Mouse (Mus musculus) brain, embryonic 14.5 days (tissue): Measurements from ENCODE around the gene Hoxc4. TPM values are rescaled to one million over a fixed set of nuclear protein-coding genes. Genes with fewer than 3 reads are reported as not detected.

Source experiments
- DNase-seq: peaks from one replicate; pipeline ENCODE4 v3.0.0-alpha.2; 2011; ENCODE audit warnings: low read depth
- CTCF ChIP-seq: fragments of 200-500 bp; IDR thresholded peaks from 2 replicates; pipeline ENCODE4 v1.5.1; 2012; ENCODE audit warnings: inconsistent platforms, mild to moderate bottlenecking, moderate library complexity, borderline replicate concordance; ENCODE audit not compliant: insufficient read depth, insufficient read length; ENCODE audit errors: extremely low read depth
- POLR2A ChIP-seq: fragments of 200-500 bp; IDR thresholded peaks from 2 replicates; pipeline ENCODE4 v1.6.1; 2012; ENCODE audit warnings: mild to moderate bottlenecking, inconsistent platforms, borderline replicate concordance; ENCODE audit not compliant: poor library complexity, insufficient read depth, insufficient read length, severe bottlenecking; ENCODE audit errors: extremely low read depth
- polyA plus RNA-seq: library from polyadenylated mRNA; depleted of rRNA; stranded (reverse); fragments of >200 nt; gene quantifications from 2 replicates; pipeline ENCODE4 v1.2.3, GENCODE M21; 2012

The Hoxc4 gene
- polyA plus RNA-seq, 1 experiment = 13.6 TPM

GRCm38 (mm10) chr15:103015406-103016166 is 3.1 kb upstream of the Hoxc4 start:
- TF ChIP-seq CTCF (no peak), POLR2A (no peak)
- no peak for DNase-seq

DNA sequence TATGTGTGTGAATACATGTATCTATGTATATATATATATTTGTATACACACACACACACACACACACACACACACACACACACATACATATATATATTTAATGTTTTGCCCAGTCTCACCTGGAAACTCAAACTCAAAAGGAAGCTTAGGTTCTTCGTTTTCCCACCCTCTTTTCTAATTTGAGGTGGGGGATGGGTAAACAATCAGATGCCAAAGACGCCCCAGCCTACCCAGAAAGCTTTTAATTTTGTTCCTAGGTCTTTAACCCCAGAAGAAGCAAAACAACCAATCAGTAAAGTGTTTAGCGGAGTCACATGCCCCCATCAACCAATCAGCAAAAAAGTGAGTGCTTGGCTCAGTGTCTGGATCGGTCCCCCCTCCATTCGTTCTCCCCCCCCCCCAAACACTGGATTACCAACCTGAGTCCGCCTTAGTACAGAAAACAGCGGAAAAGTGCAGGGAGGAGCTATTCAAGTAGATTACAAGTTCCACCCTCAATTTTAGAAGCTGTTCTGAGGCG is 2.2 kb downstream of the Hoxc4 start:
- TF ChIP-seq CTCF = no peak
- TF ChIP-seq POLR2A = no peak
- DNase-seq = no peak

- TF ChIP-seq CTCF (no peak), POLR2A (no peak)
- no peak for DNase-seq
Measured at GRCm38 (mm10) chr15:103021544-103021943, 2.8 kb downstream of the Hoxc4 start.

GRCm38 (mm10) chr15:103024131-103024530 is 5.4 kb downstream of the Hoxc4 start:
- no peak for TF ChIP-seq CTCF
- TF ChIP-seq POLR2A = no peak
- no peak for DNase-seq

DNA sequence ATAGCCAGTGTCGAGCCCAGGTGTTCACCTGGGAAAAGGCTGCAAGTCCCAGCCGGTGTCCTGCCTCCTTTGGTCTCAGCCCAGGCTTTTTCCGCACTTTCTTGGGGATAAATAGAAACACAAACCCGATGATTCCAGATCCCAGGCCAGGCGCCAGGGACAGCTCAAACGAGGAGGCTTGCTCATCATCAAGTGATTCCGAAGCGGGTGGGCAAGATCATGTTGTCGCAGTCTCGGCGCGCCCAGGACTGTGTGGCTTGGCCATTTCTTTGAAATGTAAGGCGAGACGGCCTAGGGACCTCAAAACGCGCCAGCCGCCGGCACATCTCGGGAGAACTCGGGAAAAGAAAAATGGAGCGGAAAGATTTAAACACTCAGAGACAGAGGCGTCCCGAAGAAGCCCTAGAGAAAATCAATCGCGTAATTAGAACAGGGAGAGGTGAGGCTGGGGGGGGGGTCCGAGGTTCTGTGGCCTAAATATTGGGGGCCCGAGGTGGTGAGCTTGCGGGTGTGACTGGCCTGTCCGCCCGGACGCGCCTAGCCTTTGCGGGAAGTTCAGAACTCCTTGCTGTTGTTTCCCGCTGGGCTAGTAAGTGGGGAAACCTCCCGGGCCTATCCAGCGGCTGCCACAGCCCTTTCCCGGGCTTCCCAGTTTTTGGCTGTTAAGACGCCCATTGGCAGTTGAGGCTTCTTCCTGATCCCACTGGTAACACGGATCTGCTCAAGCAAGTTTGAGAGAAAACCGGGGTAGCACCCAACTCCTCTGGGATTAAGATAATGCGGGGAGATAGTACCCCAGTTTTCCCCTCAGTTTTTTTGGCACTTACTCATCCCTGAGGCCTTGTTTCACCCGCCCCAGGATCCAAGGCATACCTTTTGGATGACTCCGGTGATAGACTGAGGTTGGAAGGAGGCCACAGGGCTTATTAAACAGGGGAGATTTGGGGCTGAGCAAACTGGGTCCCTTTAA is 8.8 kb downstream of the Hoxc4 start:
- TF ChIP-seq POLR2A (no peak), CTCF (no peak)
- no peak for DNase-seq

DNA sequence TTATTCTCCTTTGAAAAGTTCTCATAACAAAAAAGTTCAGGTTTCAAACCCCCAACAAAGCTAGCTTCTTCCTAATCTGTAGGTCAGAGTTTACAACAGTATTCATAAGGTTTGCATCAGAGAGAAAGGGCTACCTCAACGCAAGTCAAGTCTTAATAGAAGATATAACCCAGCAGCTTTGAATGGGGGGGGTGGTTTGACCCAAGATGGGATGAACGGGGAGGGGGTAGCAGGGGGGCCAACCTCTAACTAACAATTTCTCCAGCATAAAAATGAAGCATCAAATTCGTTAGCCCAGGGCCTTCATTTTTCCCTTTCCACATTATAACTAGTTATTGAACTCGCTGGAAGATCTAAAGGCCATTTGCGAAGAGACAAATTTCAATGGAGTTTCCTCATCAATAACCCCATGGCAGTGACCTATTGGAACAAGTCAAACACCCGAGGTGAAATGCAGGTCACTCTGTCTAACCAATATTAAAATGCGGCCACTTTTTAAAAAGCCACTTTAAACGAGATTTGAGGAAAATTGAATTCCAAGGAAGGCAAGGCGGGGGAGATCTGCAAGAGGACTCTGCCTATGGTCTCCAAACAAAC is 10.3 kb downstream of the Hoxc4 start:
- no peak for DNase-seq
- TF ChIP-seq CTCF = no peak
- TF ChIP-seq POLR2A = no peak

- DNase-seq = no peak
- TF ChIP-seq POLR2A = no peak
- no peak for TF ChIP-seq CTCF
Measured at GRCm38 (mm10) chr15:103030142-103030541, 11.4 kb downstream of the Hoxc4 start.

DNA sequence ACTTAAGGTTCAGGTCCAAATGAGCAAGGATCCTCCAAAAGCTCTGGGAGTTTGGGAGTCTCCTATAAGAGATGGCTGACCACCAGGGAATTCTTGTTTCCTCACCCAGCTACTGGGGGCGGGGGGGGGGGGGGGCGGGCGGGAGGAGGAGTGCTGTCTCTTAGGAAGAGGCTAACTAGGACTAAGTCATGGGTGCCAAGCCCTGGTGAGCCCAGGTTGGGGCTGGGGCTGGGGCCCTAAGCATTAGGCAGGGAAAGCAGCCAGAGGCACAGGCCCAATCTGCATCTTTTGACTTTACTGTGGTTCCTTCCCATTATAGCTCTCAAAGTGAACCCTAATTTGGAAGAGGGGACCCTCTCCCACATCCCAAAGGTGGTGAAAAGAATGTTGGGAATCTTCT is 13.4 kb downstream of the Hoxc4 start:
- DNase-seq = no peak
- TF ChIP-seq POLR2A (no peak), CTCF (no peak)

DNA sequence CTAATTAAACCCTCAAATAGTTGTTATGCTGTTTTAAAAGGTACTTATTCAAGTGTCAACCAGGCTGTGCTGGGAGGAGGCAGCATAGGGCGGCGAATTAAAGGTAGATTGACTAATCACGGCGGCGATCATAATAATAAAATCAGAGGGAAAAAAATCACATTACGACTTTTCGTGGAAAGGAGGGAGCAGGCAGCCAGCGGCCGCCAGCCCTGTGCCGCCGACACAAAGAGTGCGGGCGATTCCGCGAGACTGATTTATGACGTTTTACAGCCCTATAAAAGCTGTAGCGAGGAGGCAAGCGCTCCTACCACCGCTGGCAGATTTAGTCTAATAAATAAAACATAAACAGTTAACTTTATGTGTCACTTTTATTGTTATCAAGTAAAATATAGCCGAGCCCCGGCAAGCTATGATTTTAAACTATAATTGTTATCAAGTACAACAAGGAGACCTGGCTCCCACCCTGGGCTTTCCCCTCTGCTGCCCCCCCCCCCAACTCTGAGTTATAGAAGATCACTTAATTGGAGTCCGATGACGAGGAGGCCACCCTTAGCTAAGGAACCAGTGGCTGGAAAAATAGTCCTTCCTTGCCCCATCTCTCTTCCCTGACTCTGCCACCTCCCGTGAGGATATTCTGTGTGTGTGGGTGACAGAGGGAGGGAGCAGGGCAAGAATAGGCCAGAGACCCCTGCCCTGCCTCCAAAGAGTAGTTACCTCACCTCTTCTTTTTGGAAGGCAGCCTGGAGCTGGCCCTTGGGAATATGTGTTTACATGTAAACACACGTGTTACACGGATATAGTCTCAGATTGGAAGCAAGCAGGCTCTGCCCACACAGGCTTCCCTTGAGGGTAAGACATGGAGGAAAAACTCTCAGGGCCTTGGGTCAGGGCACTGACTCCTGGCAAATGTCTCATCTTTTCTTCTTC is 14.2 kb downstream of the Hoxc4 start:
- DNase-seq = no peak
- TF ChIP-seq POLR2A (no peak), CTCF (no peak)

DNA sequence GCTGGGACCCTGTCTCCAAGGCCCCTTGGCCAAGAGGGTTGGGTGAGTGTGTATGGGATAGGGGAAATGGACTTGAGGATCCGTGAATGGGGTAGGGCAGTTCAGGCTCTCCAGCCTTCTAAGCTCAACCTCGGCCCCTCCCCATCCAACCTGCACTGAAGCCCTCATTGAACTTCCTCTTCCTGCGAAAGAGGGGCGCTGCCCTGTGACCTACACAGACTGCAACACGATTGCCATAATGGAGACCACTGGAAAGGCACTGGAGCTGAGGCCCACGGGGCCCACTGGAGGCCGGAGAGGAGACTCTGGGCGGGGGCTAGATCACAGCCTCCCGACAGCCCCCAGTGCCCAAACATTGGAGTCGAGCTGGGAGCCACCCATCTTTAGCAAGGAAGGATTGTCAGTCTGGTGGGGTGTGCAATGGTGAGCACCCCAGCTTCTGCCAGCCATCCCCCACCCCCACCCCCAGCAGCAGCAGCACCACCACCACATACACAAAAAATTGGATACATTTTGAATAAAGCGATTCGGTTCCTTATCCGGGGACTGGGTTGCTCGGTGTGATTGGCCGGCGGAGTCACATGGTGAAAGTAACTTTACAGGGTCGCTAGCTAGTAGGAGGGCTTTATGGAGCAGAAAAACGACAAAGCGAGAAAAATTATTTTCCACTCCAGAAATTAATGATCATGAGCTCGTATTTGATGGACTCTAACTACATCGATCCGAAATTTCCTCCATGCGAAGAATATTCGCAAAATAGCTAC is 15.5 kb downstream of the Hoxc4 start:
- no peak for DNase-seq
- TF ChIP-seq CTCF (no peak), POLR2A (no peak)
